Mouse (Mus musculus) thymus, adult 2 months (tissue): ENCODE data around the gene Acpp.

ENCODE experiments used
- CTCF ChIP-seq: fragments of 200-500 bp; IDR thresholded peaks from 2 replicates; pipeline ENCODE4 v1.5.1; 2012; ENCODE audit warnings: mild to moderate bottlenecking, control low read depth, low read length, moderate library complexity, borderline replicate concordance; ENCODE audit not compliant: control insufficient read depth, poor library complexity, insufficient read depth; ENCODE audit errors: extremely low read depth
- POLR2A ChIP-seq: fragments of 200-500 bp; IDR thresholded peaks from 2 replicates; pipeline ENCODE4 v1.6.1; 2012; ENCODE audit warnings: mild to moderate bottlenecking, low read length, control low read depth, moderate library complexity; ENCODE audit not compliant: control insufficient read depth, poor library complexity, insufficient read depth; ENCODE audit errors: extremely low read depth

DNA sequence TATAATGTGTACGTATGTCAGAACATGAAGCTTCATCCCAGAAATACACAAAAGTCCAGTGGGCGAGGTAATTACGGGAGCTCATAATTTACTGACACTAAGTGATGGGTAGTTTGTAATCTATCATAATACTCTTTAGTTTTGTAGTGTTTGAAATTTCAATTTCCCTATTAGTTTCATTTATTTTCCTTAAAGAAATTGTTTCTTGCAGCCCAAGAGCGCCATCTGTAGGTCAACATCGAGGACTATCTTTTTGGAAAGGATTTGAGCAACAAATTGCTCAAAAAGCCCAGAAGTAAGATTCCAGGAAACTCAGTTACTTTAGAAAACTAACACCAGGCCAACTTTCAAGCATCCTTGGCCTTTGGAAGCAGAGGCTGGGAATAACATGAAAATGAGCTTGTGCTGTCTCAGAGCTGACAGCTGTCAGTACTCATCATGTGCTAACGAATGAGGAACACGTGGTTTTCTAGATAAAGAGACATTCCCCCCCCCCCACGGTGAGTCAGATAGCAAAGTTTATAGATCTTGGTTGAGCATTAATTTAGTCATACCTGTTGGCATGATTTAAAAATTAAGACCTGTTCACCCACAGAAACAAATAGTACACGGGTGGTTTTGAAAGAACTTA, 42.1 kb upstream of the Acpp start:
- TF ChIP-seq CTCF (no peak), POLR2A (no peak)
